Mouse (Mus musculus) hindbrain, postnatal 0 days (tissue): ENCODE measurements around the gene Phactr4. TPM values are rescaled to one million over a fixed set of nuclear protein-coding genes. Genes with fewer than 3 reads are reported as not detected.

ENCODE experiments used
- ATAC-seq: fragments of 200-750 bp; cut with Nextera tagmentation; 2 replicates; pipeline ENCODE4 v1.8.0; 2017; ENCODE audit warnings: mild to moderate bottlenecking, moderate TSS enrichment, moderate library complexity
- DNase-seq: peaks from one replicate; pipeline ENCODE4 v3.0.0-alpha.2; 2015; ENCODE audit warnings: low spot score
- H3K27ac ChIP-seq: fragments of 300-500 bp; sonication (generic); 2 replicates; pipeline ENCODE4 v1.5.1; 2014; ENCODE audit warnings: mild to moderate bottlenecking
- H3K27me3 ChIP-seq: fragments of 300-500 bp; sonication (generic); 2 replicates; pipeline ENCODE4 v1.6.1; 2014; ENCODE audit warnings: low read length, mixed read lengths; ENCODE audit not compliant: insufficient read depth
- H3K36me3 ChIP-seq: fragments of 300-500 bp; sonication (generic); 2 replicates; pipeline ENCODE4 v1.6.1; 2014; ENCODE audit warnings: low read length, mixed read lengths; ENCODE audit not compliant: insufficient read depth
- H3K4me1 ChIP-seq: fragments of 300-500 bp; sonication (generic); 2 replicates; pipeline ENCODE4 v1.6.1; 2014; ENCODE audit warnings: antibody characterized with exemption, low read length, mixed read lengths; ENCODE audit not compliant: insufficient read depth
- H3K4me2 ChIP-seq: fragments of 300-500 bp; sonication (generic); 2 replicates; pipeline ENCODE4 v1.6.1; 2014; ENCODE audit warnings: low read depth, mild to moderate bottlenecking, low read length, moderate library complexity, mixed read lengths
- H3K4me3 ChIP-seq: fragments of 300-500 bp; sonication (generic); 2 replicates; pipeline ENCODE4 v1.5.1; 2014; ENCODE audit warnings: low read length
- H3K9ac ChIP-seq: fragments of 300-500 bp; sonication (generic); replicated peaks from 2 replicates; pipeline ENCODE4 v1.6.1; 2014; ENCODE audit warnings: mild to moderate bottlenecking, low read length, moderate library complexity, mixed read lengths
- H3K9me3 ChIP-seq: fragments of 300-500 bp; sonication (generic); 2 replicates; pipeline ENCODE4 v1.6.1; 2016; ENCODE audit warnings: low read length, mixed read lengths
- CTCF ChIP-seq: IDR thresholded peaks from 2 replicates; pipeline ENCODE4 v1.5.1; 2016; ENCODE audit warnings: antibody characterized with exemption, control low read depth, low read depth
- WGBS: fragments of 180-500 bp; shearing (Covaris S2); extraction: QIAGEN DNeasy Blood & Tissue Kit; methylation state at CpG from one replicate; pipeline ENCODE4 v1.1.7; 2014; 5-methylcytosine and 5-hydroxymethylcytosine counted together
- polyA plus RNA-seq: library from polyadenylated mRNA; unstranded; fragments of >200 nt; fragmentation: Nextera tagmentation; extraction: Ambion mirVana; gene quantifications from 2 replicates; pipeline ENCODE4 v1.2.1, GENCODE M21; 2015
- total RNA-seq: library from RNA; depleted of rRNA; stranded (reverse); fragments of >200 nt; gene quantifications from 2 replicates; pipeline ENCODE4 v1.2.3, GENCODE M21; 2014

The Phactr4 gene
- total and polyA plus RNA-seq, 2 experiments from 2014 or later = 4.0 to 5.2 TPM

GRCm38 (mm10) chr4:132345135-132345842 lies 77.0 kb downstream of the Phactr4 start:
- peak; percentile 86 for TF ChIP-seq CTCF
- Histone ChIP-seq H3K4me1 (peaks cover 10% of the 10 kb centered on the region), H3K27ac (peak overlapping the region; percentile 58; the same call in 1 of the 2 replicates), H3K4me3 (peak overlapping the region; percentile 84), H3K4me2 (peak overlapping the region; percentile 97), H3K9me3 (no peaks in the 10 kb centered on the region), H3K9ac (peak overlapping the region; percentile 64), H3K36me3 (no peaks in the 10 kb centered on the region), H3K27me3 (no peaks in the 10 kb centered on the region)
- WGBS = 1% methylated on average over 69 of the region's 83 CpGs
- ATAC-seq (peak; percentile 95), DNase-seq (peak; percentile 94)

- ATAC-seq (0 out of 2 replicates have a peak, but pooled peaks have one; percentile 3), DNase-seq (no peak)
- Histone ChIP-seq H3K4me1 (peaks cover 10% of the 10 kb centered on the region), H3K27ac (no peak overlapping the region), H3K9ac (peak overlapping the region; percentile 64), H3K9me3 (no peaks in the 10 kb centered on the region), H3K4me2 (peak overlapping the region; percentile 97), H3K36me3 (no peaks in the 10 kb centered on the region), H3K4me3 (peak overlapping the region; percentile 84), H3K27me3 (no peaks in the 10 kb centered on the region)
- no peak for TF ChIP-seq CTCF
- 8% methylated on average over 13 of the region's 13 CpGs for WGBS
These were observed 77.7 kb downstream of the Phactr4 start for GRCm38 (mm10) chr4:132344403-132345134.

- TF ChIP-seq CTCF = no peak
- H3K4me1 ChIP-seq = peaks cover 10% of the 10 kb centered on the region
- H3K9me3 ChIP-seq = no peaks in the 10 kb centered on the region
- no peaks in the 10 kb centered on the region for H3K27me3 ChIP-seq
- no peak overlapping the region for H3K4me2 ChIP-seq
- H3K36me3 ChIP-seq = no peaks in the 10 kb centered on the region
- no peak overlapping the region for H3K27ac ChIP-seq
- H3K4me3 ChIP-seq = no peak overlapping the region
- ATAC-seq (no peak), DNase-seq (no peak)
- WGBS = 94% methylated on average over 3 of the region's 3 CpGs
- H3K9ac ChIP-seq = no peak overlapping the region
These were observed 80.8 kb downstream of the Phactr4 start for GRCm38 (mm10) chr4:132341451-132341850.

- H3K9ac ChIP-seq = no peak overlapping the region
- no peak overlapping the region for H3K4me3 ChIP-seq
- no peak overlapping the region for H3K4me2 ChIP-seq
- no peaks in the 10 kb centered on the region for H3K27me3 ChIP-seq
- 68% methylated on average over 13 of the region's 13 CpGs for WGBS
- H3K4me1 ChIP-seq = no peaks in the 10 kb centered on the region
- no peak for TF ChIP-seq CTCF
- H3K36me3 ChIP-seq = peaks cover 4% of the 10 kb centered on the region
- H3K9me3 ChIP-seq = no peaks in the 10 kb centered on the region
- H3K27ac ChIP-seq = no peak overlapping the region
- DNase-seq = peak; percentile 68
- ATAC-seq = peak; percentile 69; the same call in 1 of the 2 replicates
These were observed 83.3 kb downstream of the Phactr4 start for GRCm38 (mm10) chr4:132338943-132339342.

GRCm38 (mm10) chr4:132332880-132333279 lies 89.4 kb downstream of the Phactr4 start:
- Histone ChIP-seq H3K36me3 (peaks cover 17% of the 10 kb centered on the region), H3K4me1 (peaks cover 8% of the 10 kb centered on the region), H3K27ac (no peak overlapping the region), H3K9me3 (no peaks in the 10 kb centered on the region), H3K4me3 (no peak overlapping the region), H3K27me3 (no peaks in the 10 kb centered on the region), H3K4me2 (no peak overlapping the region), H3K9ac (no peak overlapping the region)
- no peak for DNase-seq
- no peak for TF ChIP-seq CTCF
- WGBS = 86% methylated on average over 6 of the region's 6 CpGs
- ATAC-seq = no peak

GRCm38 (mm10) chr4:132331960-132332359 lies 90.3 kb downstream of the Phactr4 start:
- TF ChIP-seq CTCF = no peak
- Histone ChIP-seq H3K27ac (no peak overlapping the region), H3K4me2 (no peak overlapping the region), H3K9me3 (no peaks in the 10 kb centered on the region), H3K9ac (no peak overlapping the region), H3K36me3 (peaks cover 17% of the 10 kb centered on the region), H3K4me3 (no peak overlapping the region), H3K27me3 (no peaks in the 10 kb centered on the region), H3K4me1 (peaks cover 9% of the 10 kb centered on the region)
- 76% methylated on average over 3 of the region's 3 CpGs for WGBS
- ATAC-seq = no peak
- no peak for DNase-seq
